Mouse (Mus musculus) forebrain, embryonic 13.5 days (tissue): ENCODE measurements around the gene Sorcs1. TPM values are rescaled to one million over a fixed set of nuclear protein-coding genes. Genes with fewer than 3 reads are reported as not detected.

Experiments used
- ATAC-seq: fragments of 200-750 bp; cut with Nextera tagmentation; 2 replicates; pipeline ENCODE4 v1.8.0; 2017
- H3K27ac ChIP-seq: fragments of 300-500 bp; sonication (generic); 2 replicates; pipeline ENCODE4 v1.5.1; 2015; ENCODE audit warnings: inconsistent platforms, mild to moderate bottlenecking, moderate library complexity
- H3K27me3 ChIP-seq: fragments of 300-500 bp; sonication (generic); 2 replicates; pipeline ENCODE4 v1.6.1; 2015; ENCODE audit warnings: mild to moderate bottlenecking, inconsistent platforms
- H3K36me3 ChIP-seq: fragments of 300-500 bp; sonication (generic); 2 replicates; pipeline ENCODE4 v1.6.1; 2015; ENCODE audit warnings: mild to moderate bottlenecking, inconsistent platforms; ENCODE audit not compliant: poor library complexity, severe bottlenecking
- H3K4me1 ChIP-seq: fragments of 300-500 bp; sonication (generic); 2 replicates; pipeline ENCODE4 v1.6.1; 2015; ENCODE audit warnings: inconsistent platforms
- H3K4me2 ChIP-seq: fragments of 300-500 bp; sonication (generic); 2 replicates; pipeline ENCODE4 v1.6.1; 2015; ENCODE audit warnings: inconsistent platforms, mild to moderate bottlenecking, moderate library complexity
- H3K4me3 ChIP-seq: fragments of 300-500 bp; sonication (generic); 2 replicates; pipeline ENCODE4 v1.5.1; 2015; ENCODE audit warnings: mild to moderate bottlenecking, inconsistent platforms
- H3K9ac ChIP-seq: fragments of 300-500 bp; sonication (generic); 2 replicates; pipeline ENCODE4 v1.6.1; 2015; ENCODE audit warnings: mild to moderate bottlenecking, inconsistent platforms
- H3K9me3 ChIP-seq: fragments of 300-500 bp; sonication (generic); replicated peaks from 2 replicates; pipeline ENCODE4 v1.6.1; 2016; ENCODE audit warnings: inconsistent platforms
- WGBS: fragments of 180-500 bp; shearing (Covaris S2); methylation state at CpG from one replicate; pipeline ENCODE4 v1.1.7; 2015; 5-methylcytosine and 5-hydroxymethylcytosine counted together
- polyA plus RNA-seq: library from polyadenylated mRNA; unstranded; fragments of >200 nt; fragmentation: Nextera tagmentation; extraction: Ambion mirVana; gene quantifications from 2 replicates; pipeline ENCODE4 v1.2.1, GENCODE M21; 2015

Sorcs1 gene
- polyA plus RNA-seq, 1 experiment from 2014 or later, result 5.9 TPM

DNA sequence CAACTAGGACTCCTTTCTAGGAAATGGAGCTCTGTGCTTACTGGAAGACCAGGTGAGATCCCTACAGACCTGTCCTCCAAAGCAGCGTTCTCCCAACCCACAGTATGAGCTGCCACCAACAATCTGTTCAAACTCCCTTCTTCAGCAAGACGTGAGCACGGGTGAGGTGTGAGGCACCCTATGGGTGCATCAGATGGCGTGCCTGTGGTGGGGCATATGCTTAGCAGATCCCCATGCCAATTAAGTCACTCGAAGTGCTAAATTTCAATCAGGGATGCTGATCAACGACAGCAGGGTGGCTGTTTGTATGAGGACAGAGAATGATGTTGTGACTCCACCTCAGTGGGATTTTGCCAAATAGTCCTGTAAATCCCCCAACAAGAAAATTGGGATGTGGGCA, 201.7 kb downstream of the Sorcs1 start:
- Histone ChIP-seq H3K27me3 (no peaks in the 10 kb centered on the region), H3K4me1 (0 out of 2 replicates have a peak, but pooled peaks cover 3% of the 10 kb centered on the region), H3K36me3 (no peaks in the 10 kb centered on the region), H3K9me3 (no peaks in the 10 kb centered on the region), H3K4me3 (no peak overlapping the region), H3K27ac (no peak overlapping the region), H3K4me2 (no peak overlapping the region), H3K9ac (no peak overlapping the region)
- WGBS, result 76% methylated on average over 6 of the region's 6 CpGs
- peak; percentile 66 for ATAC-seq

DNA sequence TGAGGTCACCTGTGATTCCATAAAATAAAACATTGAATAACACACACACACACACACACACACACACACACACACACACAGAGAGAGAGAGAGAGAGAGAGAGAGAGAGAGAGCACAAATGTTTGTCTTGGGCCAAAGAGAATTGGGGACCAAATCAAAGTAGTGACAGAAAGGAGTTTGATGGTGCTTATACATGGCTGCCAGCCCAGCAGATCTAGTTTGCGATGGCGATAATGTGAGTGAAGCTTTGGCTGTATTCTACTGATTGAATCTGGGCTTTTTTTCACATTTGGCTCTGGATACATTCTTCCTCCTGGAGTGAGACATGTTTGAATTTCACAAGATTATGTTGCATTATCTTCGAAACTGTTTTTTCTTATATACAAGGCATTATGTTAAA, 209.9 kb downstream of the Sorcs1 start:
- H3K9me3 ChIP-seq, result no peaks in the 10 kb centered on the region
- H3K9ac ChIP-seq, result no peak overlapping the region
- ATAC-seq, result no peak
- no peak overlapping the region for H3K27ac ChIP-seq
- no peaks in the 10 kb centered on the region for H3K27me3 ChIP-seq
- H3K4me3 ChIP-seq, result no peak overlapping the region
- H3K4me1 ChIP-seq, result no peaks in the 10 kb centered on the region
- no peaks in the 10 kb centered on the region for H3K36me3 ChIP-seq
- WGBS, result 95% methylated on average over 3 of the region's 3 CpGs
- H3K4me2 ChIP-seq, result no peak overlapping the region

DNA sequence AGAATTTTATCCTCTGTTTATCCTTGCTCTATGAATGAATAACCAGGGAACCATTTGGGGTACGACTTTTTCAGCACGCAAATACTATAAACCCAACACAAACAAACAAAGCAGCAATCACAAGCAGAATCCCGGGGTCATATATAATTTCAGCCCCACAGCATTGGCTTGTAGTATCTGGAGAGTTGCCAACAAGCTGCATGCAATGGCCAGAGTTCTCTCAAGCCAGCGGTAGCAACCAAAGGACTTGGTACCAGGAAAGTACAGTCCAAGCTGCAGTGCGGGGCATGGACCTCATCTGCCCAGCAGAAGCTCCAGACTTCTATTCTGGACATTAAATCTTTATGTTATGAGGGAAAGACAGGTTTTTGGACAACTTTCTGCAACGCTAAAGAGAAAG, 213.6 kb downstream of the Sorcs1 start:
- 90% methylated on average over 6 of the region's 6 CpGs for WGBS
- no peak overlapping the region for H3K27ac ChIP-seq
- H3K4me1 ChIP-seq, result no peaks in the 10 kb centered on the region
- no peak for ATAC-seq
- no peak overlapping the region for H3K4me3 ChIP-seq
- no peaks in the 10 kb centered on the region for H3K36me3 ChIP-seq
- no peak overlapping the region for H3K4me2 ChIP-seq
- H3K27me3 ChIP-seq, result no peaks in the 10 kb centered on the region
- no peaks in the 10 kb centered on the region for H3K9me3 ChIP-seq
- H3K9ac ChIP-seq, result no peak overlapping the region

DNA sequence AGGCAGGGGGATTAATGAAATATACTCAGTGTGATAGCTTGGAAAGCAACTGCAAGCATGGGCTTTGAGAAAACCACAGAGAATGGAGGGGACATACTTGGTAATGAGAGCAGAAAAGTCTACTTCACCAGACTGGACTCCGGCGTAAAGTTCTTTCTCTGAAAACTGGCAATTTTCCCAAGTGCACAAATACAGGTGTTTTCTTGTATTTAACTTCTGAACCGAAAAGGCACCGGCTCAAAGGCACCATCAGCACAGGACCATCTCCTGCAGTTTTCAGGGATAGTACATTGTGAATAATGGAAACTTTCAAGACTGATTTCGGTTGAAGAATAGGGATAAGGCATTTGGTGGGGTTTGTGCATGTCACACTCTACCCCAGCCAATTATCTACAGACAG, 219.9 kb downstream of the Sorcs1 start:
- ATAC-seq, result no peak
- no peak overlapping the region for H3K4me2 ChIP-seq
- H3K36me3 ChIP-seq, result no peaks in the 10 kb centered on the region
- no peak overlapping the region for H3K4me3 ChIP-seq
- peaks cover 16% of the 10 kb centered on the region; the same call in 1 of the 2 replicates for H3K4me1 ChIP-seq
- no peak overlapping the region for H3K9ac ChIP-seq
- no peaks in the 10 kb centered on the region for H3K27me3 ChIP-seq
- 76% methylated on average over 5 of the region's 5 CpGs for WGBS
- no peak overlapping the region for H3K27ac ChIP-seq
- no peaks in the 10 kb centered on the region for H3K9me3 ChIP-seq

DNA sequence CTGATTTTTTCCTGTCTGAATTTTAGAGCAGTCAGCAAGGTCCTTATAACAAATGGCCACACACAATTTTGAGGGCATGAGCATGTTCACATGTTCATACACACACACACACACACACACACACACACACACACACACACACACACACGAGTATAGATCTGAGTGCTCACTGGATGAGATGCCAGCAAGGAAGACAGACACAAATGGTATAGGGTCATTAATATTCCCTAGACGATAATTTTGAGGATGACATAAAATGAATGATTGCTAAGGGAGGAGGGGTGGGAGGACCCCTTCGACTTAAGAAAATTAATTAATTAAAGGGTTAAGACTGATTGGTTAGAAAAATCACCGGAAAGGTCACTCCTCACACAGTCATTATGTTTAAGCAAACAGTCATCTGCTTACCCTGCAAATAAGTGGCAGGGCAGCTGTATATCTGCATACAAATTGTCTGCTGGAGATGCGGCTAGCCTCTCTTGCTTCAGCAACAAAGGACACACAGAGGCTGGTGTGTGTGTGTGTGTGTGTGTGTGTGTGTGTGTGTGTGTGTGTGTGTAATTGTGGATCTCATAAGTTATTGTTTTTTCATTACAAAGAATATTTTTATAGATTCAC, 221.1 kb downstream of the Sorcs1 start:
- peaks cover 16% of the 10 kb centered on the region; the same call in 1 of the 2 replicates for H3K4me1 ChIP-seq
- peak; percentile 50; the same call in 1 of the 2 replicates for ATAC-seq
- no peaks in the 10 kb centered on the region for H3K9me3 ChIP-seq
- no peaks in the 10 kb centered on the region for H3K36me3 ChIP-seq
- H3K27ac ChIP-seq, result no peak overlapping the region
- no peak overlapping the region for H3K4me2 ChIP-seq
- H3K4me3 ChIP-seq, result no peak overlapping the region
- no peak overlapping the region for H3K9ac ChIP-seq
- WGBS, result 35% methylated on average over 5 of the region's 5 CpGs
- no peaks in the 10 kb centered on the region for H3K27me3 ChIP-seq

DNA sequence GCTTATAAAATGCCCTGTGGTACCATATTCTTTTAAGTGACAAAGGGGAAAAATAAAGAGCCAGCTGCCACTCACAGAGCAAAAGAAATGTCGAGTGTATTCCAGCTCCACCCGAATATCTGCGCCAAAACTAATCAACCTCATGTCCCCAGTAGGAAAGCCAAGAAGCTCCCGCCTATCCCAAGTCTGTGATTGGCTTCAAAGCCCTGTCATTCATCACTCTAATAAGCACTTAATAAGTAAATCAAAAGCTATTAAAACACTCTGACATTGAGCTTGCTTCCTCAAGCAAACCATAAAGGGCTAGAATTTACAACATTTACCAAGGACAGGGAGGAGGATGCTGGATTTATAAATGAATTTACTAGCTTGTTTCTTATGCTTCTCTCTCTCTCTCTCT, 237.3 kb downstream of the Sorcs1 start:
- 2% methylated on average over 4 of the region's 4 CpGs for WGBS
- Histone ChIP-seq H3K27ac (peak overlapping the region; percentile 63), H3K4me2 (peak overlapping the region; percentile 55), H3K9me3 (no peaks in the 10 kb centered on the region), H3K4me3 (no peak overlapping the region), H3K36me3 (no peaks in the 10 kb centered on the region), H3K27me3 (no peaks in the 10 kb centered on the region; the same call in 1 of the 2 replicates), H3K9ac (no peak overlapping the region), H3K4me1 (peaks cover 33% of the 10 kb centered on the region)
- peak; percentile 62; the same call in 1 of the 2 replicates for ATAC-seq

DNA sequence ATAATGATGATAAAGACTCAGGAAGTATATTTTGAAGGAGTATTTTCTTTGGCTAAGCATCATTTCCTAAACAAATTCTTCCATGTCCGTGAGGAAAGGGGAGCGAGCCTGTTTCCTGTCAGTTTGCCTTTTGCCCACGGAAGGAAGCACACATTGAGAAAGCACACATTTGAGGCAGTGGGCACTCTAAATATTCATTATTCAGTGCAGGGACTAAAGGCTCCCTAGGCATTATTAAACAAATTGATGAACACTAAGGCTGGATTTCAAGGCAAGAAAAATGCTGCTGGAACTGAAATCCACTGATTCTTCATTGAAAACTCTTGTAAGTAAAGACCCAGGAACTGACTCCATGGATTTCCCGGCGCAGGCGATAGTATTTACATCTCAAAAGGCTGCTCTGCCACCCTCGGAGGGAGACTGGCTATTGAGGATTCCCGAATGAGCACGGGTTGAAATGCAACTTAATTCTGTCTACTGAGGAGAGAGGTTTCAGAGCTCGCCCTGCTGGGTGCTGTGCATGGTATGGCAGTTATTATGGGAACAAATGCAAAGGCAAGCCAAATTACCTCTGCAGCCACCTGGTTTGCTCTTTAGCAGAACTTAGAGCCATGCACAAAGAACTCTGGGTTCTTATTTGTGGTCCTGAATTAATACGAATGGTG, 238.1 kb downstream of the Sorcs1 start:
- Histone ChIP-seq H3K4me2 (peak overlapping the region; percentile 55), H3K9ac (no peak overlapping the region), H3K9me3 (no peaks in the 10 kb centered on the region), H3K4me1 (peaks cover 33% of the 10 kb centered on the region), H3K4me3 (0 out of 2 replicates have a peak overlapping the region, but pooled peaks have one; percentile 3), H3K36me3 (no peaks in the 10 kb centered on the region), H3K27me3 (no peaks in the 10 kb centered on the region; the same call in 1 of the 2 replicates), H3K27ac (peak overlapping the region; percentile 63)
- WGBS, result under 1% methylated on average over 11 of the region's 11 CpGs
- ATAC-seq, result peak; percentile 91

DNA sequence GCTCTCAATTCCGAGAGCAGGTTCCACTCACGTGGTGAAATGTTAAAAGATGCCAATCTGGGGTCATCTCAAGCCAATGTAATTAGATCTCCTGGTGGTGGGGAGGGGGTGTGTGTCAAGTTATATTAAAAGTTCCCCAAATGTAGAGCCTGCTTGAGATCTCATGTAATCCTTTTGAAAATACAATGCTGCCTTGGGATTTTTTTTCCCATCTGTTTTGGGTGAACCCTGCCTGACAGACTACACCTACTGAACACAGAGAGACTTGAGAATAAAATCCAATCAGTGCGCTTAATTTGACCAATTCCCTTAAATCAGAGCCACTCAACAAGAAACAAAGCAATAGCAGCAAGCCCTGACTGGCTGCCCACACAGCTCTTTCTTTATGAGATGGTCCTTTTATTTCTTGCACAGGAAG, 239.0 kb downstream of the Sorcs1 start:
- 4% methylated on average over 3 of the region's 3 CpGs for WGBS
- Histone ChIP-seq H3K4me3 (no peak overlapping the region), H3K9me3 (no peaks in the 10 kb centered on the region), H3K27ac (peak overlapping the region; percentile 31), H3K4me2 (no peak overlapping the region), H3K4me1 (peaks cover 33% of the 10 kb centered on the region), H3K36me3 (no peaks in the 10 kb centered on the region), H3K9ac (no peak overlapping the region), H3K27me3 (no peaks in the 10 kb centered on the region; the same call in 1 of the 2 replicates)
- ATAC-seq, result 0 out of 2 replicates have a peak, but pooled peaks have one; percentile 2

DNA sequence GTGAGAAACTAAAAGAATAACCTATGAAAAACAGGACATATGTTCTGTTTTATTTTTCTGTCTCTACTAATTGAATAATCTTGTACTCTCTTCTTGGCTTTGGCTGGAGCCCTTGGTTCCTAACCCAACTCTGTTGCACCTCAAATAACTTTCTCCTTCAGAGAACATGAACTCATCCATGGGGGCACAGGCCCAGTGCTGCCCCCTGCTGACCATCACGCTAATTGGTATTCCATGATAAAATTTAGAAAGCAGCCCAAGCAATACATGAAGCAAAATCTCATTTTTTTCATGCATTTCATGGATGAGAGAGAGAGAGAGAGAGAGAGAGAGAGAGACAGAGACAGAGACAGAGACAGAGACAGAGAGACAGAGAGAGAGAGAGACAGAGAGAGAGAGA, 255.5 kb downstream of the Sorcs1 start:
- 71% methylated on average over 1 of the region's 1 CpGs for WGBS
- ATAC-seq, result no peak
- Histone ChIP-seq H3K9ac (no peak overlapping the region), H3K27ac (no peak overlapping the region), H3K4me2 (no peak overlapping the region), H3K4me1 (peaks cover 11% of the 10 kb centered on the region; the same call in 1 of the 2 replicates), H3K9me3 (no peaks in the 10 kb centered on the region), H3K27me3 (no peaks in the 10 kb centered on the region), H3K4me3 (no peak overlapping the region), H3K36me3 (no peaks in the 10 kb centered on the region)

DNA sequence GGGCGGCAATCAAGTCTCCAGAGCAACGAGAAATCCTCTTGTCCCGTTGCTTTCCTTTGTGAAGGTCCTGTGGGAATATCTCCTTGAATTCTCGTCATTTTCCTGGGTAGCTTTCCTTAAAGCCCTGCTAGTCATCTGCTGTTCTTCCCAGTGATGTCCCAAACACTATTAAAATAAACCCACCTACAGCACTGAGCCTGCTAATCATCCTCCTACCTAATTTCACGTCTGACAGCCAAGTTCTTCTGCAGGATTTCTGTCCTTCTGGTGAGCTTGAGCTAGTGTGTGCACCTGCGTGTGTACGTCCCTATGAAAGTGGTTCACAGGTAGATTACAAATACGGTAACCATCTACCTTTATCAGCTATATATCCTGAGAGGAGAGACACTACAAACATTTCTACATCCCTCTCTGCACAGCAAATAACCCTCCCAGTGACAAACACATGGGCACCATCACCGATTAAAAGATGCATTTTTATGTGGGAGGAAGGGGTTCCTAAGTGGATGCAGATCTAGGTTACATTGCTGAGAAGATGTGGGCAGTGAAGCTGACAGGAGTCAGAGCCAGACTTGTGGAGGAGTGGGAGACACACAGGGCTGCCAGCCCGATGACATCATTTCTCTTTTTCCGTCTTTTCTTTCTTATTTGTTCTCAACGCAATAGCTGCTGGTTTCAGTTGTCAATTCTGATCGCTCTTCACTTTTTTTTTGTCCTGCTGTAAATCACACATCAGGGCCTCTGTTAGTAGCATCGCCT, 259.3 kb downstream of the Sorcs1 start:
- Histone ChIP-seq H3K4me3 (no peak overlapping the region), H3K9me3 (no peaks in the 10 kb centered on the region), H3K36me3 (no peaks in the 10 kb centered on the region), H3K4me2 (no peak overlapping the region), H3K4me1 (peaks cover 11% of the 10 kb centered on the region; the same call in 1 of the 2 replicates), H3K27me3 (no peaks in the 10 kb centered on the region), H3K9ac (no peak overlapping the region), H3K27ac (no peak overlapping the region)
- WGBS, result 42% methylated on average over 14 of the region's 14 CpGs
- no peak for ATAC-seq

DNA sequence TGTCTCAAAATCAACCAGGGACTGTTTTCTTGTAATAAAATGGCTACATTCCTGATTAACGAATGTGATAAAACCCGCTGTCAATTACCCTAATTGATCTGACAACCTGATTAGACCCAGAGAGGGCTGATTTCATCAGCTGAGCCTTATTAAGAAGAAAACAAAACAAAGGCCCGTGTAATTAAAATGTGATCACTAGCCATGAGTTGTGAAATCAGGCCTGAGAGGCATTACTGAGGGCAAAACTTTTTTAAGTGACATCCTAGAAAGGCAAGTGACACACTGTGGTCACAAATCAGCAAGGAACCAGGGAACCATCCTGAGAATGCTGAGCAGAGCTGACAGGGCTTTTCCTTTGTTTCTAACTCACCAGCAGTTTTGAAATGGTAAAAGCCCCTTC, 267.9 kb downstream of the Sorcs1 start:
- H3K9ac ChIP-seq, result no peak overlapping the region
- H3K36me3 ChIP-seq, result no peaks in the 10 kb centered on the region
- no peaks in the 10 kb centered on the region for H3K27me3 ChIP-seq
- no peaks in the 10 kb centered on the region for H3K4me1 ChIP-seq
- no peak overlapping the region for H3K4me3 ChIP-seq
- H3K9me3 ChIP-seq, result no peaks in the 10 kb centered on the region
- H3K4me2 ChIP-seq, result no peak overlapping the region
- H3K27ac ChIP-seq, result no peak overlapping the region
- WGBS, result 39% methylated on average over 3 of the region's 3 CpGs
- ATAC-seq, result no peak

DNA sequence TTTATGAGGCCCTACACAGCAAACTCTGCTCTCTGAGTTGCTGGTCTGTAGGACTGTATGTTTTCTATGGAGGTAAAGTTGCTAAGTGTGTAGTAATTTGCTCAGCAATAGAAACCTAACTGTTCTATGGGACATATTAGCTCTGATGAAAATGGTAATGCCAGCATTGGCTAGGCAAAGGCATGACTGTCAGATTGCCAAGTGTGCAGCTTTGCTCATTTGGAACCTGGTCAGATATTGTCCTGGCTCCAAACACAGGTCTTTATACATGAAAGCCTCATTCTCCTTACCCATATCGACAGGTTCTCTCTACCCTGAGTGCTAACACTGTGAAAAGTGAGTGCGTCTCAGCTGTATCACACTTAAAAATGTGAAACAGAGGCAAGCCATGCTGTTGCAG, 280.1 kb downstream of the Sorcs1 start:
- H3K9me3 ChIP-seq, result no peaks in the 10 kb centered on the region
- H3K27ac ChIP-seq, result no peak overlapping the region
- no peak overlapping the region for H3K4me2 ChIP-seq
- no peak overlapping the region for H3K4me3 ChIP-seq
- no peaks in the 10 kb centered on the region for H3K36me3 ChIP-seq
- H3K27me3 ChIP-seq, result no peaks in the 10 kb centered on the region
- ATAC-seq, result no peak
- H3K4me1 ChIP-seq, result no peaks in the 10 kb centered on the region
- WGBS, result 78% methylated on average over 2 of the region's 2 CpGs
- H3K9ac ChIP-seq, result no peak overlapping the region
